Mouse (Mus musculus): ENCODE measurements around the gene Rpl3. TPM values are rescaled to one million over a fixed set of nuclear protein-coding genes. Genes with fewer than 3 reads are reported as not detected.

The Rpl3 gene
- polyA plus RNA-seq, 1 experiment = 692 TPM

- peak; percentile 88 to 94 for DNase-seq
Observed at GRCm38 (mm10) chr15:80092599-80092998, 931 bp upstream of the Rpl3 start.

DNA sequence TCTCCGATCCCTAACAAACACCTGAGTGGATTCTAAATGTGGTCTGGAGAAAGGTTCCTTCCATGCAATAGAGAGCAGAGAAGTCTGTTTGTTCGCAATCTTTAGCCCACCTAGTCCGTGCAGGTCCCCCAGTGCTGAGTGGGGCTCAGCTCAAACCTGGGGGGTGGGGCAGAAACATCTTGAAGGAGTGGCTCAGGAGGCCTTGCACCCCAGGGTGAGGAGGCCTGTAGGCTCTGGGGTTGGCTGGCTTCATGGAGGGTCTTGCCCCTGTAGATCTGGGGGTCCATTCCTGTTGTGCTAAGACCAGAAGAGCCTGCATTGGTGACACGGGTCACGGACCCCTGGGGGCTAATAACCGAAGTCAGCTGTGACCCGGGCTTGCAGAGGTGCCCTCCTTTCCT is 373 bp upstream of the Rpl3 start:
- Histone ChIP-seq H3K4me1 (ENCODE audit: control insufficient read depth, insufficient read depth, low read length) (peaks cover 30% of the 10 kb centered on the region), H3K27me3 (ENCODE audit: control insufficient read depth, insufficient read depth, low read length) (no peaks in the 10 kb centered on the region), H3K4me3 (replicated peaks; ENCODE audit: insufficient read depth, low read depth, low read length) (peak overlapping the region; percentile 83), H3K27ac (ENCODE audit: insufficient read depth, low read length) (peak overlapping the region; percentile 98)
- no peak for TF ChIP-seq POLR2A (IDR thresholded peaks at IDR 0.05; ENCODE audit: borderline replicate concordance, insufficient read depth, low read length)
- TF ChIP-seq CTCF (IDR thresholded peaks at IDR 0.05; ENCODE audit: borderline replicate concordance, insufficient read depth, low read depth, low read length) = no peak
- WGBS = 8% methylated on average over 7 of the region's 7 CpGs
- DNase-seq = peak; percentile 65 to 70

More at GRCm38 (mm10) chr15:80092599-80092998, 931 bp upstream of the Rpl3 start:
- TF ChIP-seq POLR2A (IDR thresholded peaks at IDR 0.05; ENCODE audit: borderline replicate concordance, insufficient read depth, low read length) (peak; percentile 72; the same call in 1 of the 2 replicates), CTCF (IDR thresholded peaks at IDR 0.05; ENCODE audit: borderline replicate concordance, insufficient read depth, low read depth, low read length) (no peak)
- H3K27me3 ChIP-seq (ENCODE audit: control insufficient read depth, insufficient read depth, low read length) = no peaks in the 10 kb centered on the region
- peak overlapping the region; percentile 98 for H3K27ac ChIP-seq (ENCODE audit: insufficient read depth, low read length)
- peaks cover 36% of the 10 kb centered on the region for H3K4me1 ChIP-seq (ENCODE audit: control insufficient read depth, insufficient read depth, low read length)
- H3K4me3 ChIP-seq (replicated peaks; ENCODE audit: insufficient read depth, low read depth, low read length) = peak overlapping the region; percentile 83
- WGBS = 7% methylated on average over 8 of the region's 8 CpGs

- Histone ChIP-seq H3K27ac (ENCODE audit: insufficient read depth, low read length) (peak overlapping the region; percentile 98), H3K4me3 (replicated peaks; ENCODE audit: insufficient read depth, low read depth, low read length) (peak overlapping the region; percentile 83), H3K27me3 (ENCODE audit: control insufficient read depth, insufficient read depth, low read length) (no peaks in the 10 kb centered on the region), H3K4me1 (ENCODE audit: control insufficient read depth, insufficient read depth, low read length) (peaks cover 19% of the 10 kb centered on the region)
- TF ChIP-seq CTCF (IDR thresholded peaks at IDR 0.05; ENCODE audit: borderline replicate concordance, insufficient read depth, low read depth, low read length) (no peak), POLR2A (IDR thresholded peaks at IDR 0.05; ENCODE audit: borderline replicate concordance, insufficient read depth, low read length) (no peak)
- peak in 1 of 2 experiments; percentile 57 for DNase-seq
- 2% methylated on average over 17 of the region's 17 CpGs for WGBS
Observed at GRCm38 (mm10) chr15:80090741-80091120, 937 bp downstream of the Rpl3 start.

GRCm38 (mm10) chr15:80090155-80090554 is 1.5 kb downstream of the Rpl3 start:
- no peak for DNase-seq
- Histone ChIP-seq H3K27me3 (ENCODE audit: control insufficient read depth, insufficient read depth, low read length) (no peaks in the 10 kb centered on the region), H3K27ac (ENCODE audit: insufficient read depth, low read length) (peak overlapping the region; percentile 98; the same call in 1 of the 2 replicates), H3K4me1 (ENCODE audit: control insufficient read depth, insufficient read depth, low read length) (peaks cover 15% of the 10 kb centered on the region), H3K4me3 (replicated peaks; ENCODE audit: insufficient read depth, low read depth, low read length) (no peak overlapping the region)
- no peak for TF ChIP-seq CTCF (IDR thresholded peaks at IDR 0.05; ENCODE audit: borderline replicate concordance, insufficient read depth, low read depth, low read length)
- TF ChIP-seq POLR2A (IDR thresholded peaks at IDR 0.05; ENCODE audit: borderline replicate concordance, insufficient read depth, low read length) = no peak
- WGBS = 79% methylated on average over 11 of the region's 11 CpGs

- Histone ChIP-seq H3K4me1 (ENCODE audit: control insufficient read depth, insufficient read depth, low read length) (peaks cover 6% of the 10 kb centered on the region; the same call in 1 of the 2 replicates), H3K27me3 (ENCODE audit: control insufficient read depth, insufficient read depth, low read length) (no peaks in the 10 kb centered on the region), H3K27ac (ENCODE audit: insufficient read depth, low read length) (no peak overlapping the region), H3K4me3 (replicated peaks; ENCODE audit: insufficient read depth, low read depth, low read length) (no peak overlapping the region)
- 28% methylated on average over 4 of the region's 4 CpGs for WGBS
- TF ChIP-seq POLR2A (IDR thresholded peaks at IDR 0.05; ENCODE audit: borderline replicate concordance, insufficient read depth, low read length) (no peak), CTCF (IDR thresholded peaks at IDR 0.05; ENCODE audit: borderline replicate concordance, insufficient read depth, low read depth, low read length) (peak; percentile 97)
- DNase-seq = peak; percentile 91 to 95
Observed at GRCm38 (mm10) chr15:80088637-80089036, 3.0 kb downstream of the Rpl3 start.

- H3K27ac ChIP-seq (ENCODE audit: insufficient read depth, low read length) = no peak overlapping the region
- TF ChIP-seq POLR2A (IDR thresholded peaks at IDR 0.05; ENCODE audit: borderline replicate concordance, insufficient read depth, low read length) (no peak), CTCF (IDR thresholded peaks at IDR 0.05; ENCODE audit: borderline replicate concordance, insufficient read depth, low read depth, low read length) (no peak)
- no peak for DNase-seq
- no peaks in the 10 kb centered on the region for H3K27me3 ChIP-seq (ENCODE audit: control insufficient read depth, insufficient read depth, low read length)
- H3K4me3 ChIP-seq (replicated peaks; ENCODE audit: insufficient read depth, low read depth, low read length) = no peak overlapping the region
- 82% methylated on average over 9 of the region's 9 CpGs for WGBS
- no peaks in the 10 kb centered on the region for H3K4me1 ChIP-seq (ENCODE audit: control insufficient read depth, insufficient read depth, low read length)
Observed at GRCm38 (mm10) chr15:80087406-80088012, 4.2 kb downstream of the Rpl3 start.

- DNase-seq = no peak
- peak overlapping the region; percentile 90 for H3K4me3 ChIP-seq (replicated peaks; ENCODE audit: insufficient read depth, low read depth, low read length)
- H3K27me3 ChIP-seq (ENCODE audit: control insufficient read depth, insufficient read depth, low read length) = no peaks in the 10 kb centered on the region
- H3K4me1 ChIP-seq (ENCODE audit: control insufficient read depth, insufficient read depth, low read length) = no peaks in the 10 kb centered on the region
- WGBS = under 1% methylated on average over 12 of the region's 12 CpGs
- peak overlapping the region; percentile 95 for H3K27ac ChIP-seq (ENCODE audit: insufficient read depth, low read length)
- TF ChIP-seq CTCF (IDR thresholded peaks at IDR 0.05; ENCODE audit: borderline replicate concordance, insufficient read depth, low read depth, low read length) (no peak), POLR2A (IDR thresholded peaks at IDR 0.05; ENCODE audit: borderline replicate concordance, insufficient read depth, low read length) (no peak)
Observed at GRCm38 (mm10) chr15:80083740-80084139, 7.9 kb downstream of the Rpl3 start.

- peak; percentile 100 for TF ChIP-seq POLR2A (IDR thresholded peaks at IDR 0.05; ENCODE audit: borderline replicate concordance, insufficient read depth, low read length)
- no peak for TF ChIP-seq CTCF (IDR thresholded peaks at IDR 0.05; ENCODE audit: borderline replicate concordance, insufficient read depth, low read depth, low read length)
- under 1% methylated on average over 30 of the region's 30 CpGs for WGBS
- Histone ChIP-seq H3K27ac (ENCODE audit: insufficient read depth, low read length) (peak overlapping the region; percentile 95), H3K4me3 (replicated peaks; ENCODE audit: insufficient read depth, low read depth, low read length) (peak overlapping the region; percentile 92), H3K27me3 (ENCODE audit: control insufficient read depth, insufficient read depth, low read length) (no peaks in the 10 kb centered on the region), H3K4me1 (ENCODE audit: control insufficient read depth, insufficient read depth, low read length) (no peaks in the 10 kb centered on the region)
- DNase-seq = peak; percentile 98 to 99
Observed at GRCm38 (mm10) chr15:80083276-80083731, 8.4 kb downstream of the Rpl3 start.

Measured in cerebellum, adult 2 months (tissue).